Mouse (Mus musculus) neural tube, embryonic 12.5 days (tissue): ENCODE data around the gene Mthfd2l. TPM values are rescaled to one million over a fixed set of nuclear protein-coding genes. Genes with fewer than 3 reads are reported as not detected.
A peak's percentile ranks its signal among the peaks of the same experiment; 100 is the strongest.

Experiments
- ATAC-seq: fragments of 200-750 bp; cut with Nextera tagmentation; 2 replicates; pipeline ENCODE4 v1.8.0; 2017; ENCODE audit warnings: low read depth, mild to moderate bottlenecking, moderate TSS enrichment, moderate library complexity; ENCODE audit not compliant: low FRiP score
- H3K27ac ChIP-seq: fragments of 300-500 bp; sonication (generic); 2 replicates; pipeline ENCODE4 v1.5.1; 2016
- H3K27me3 ChIP-seq: fragments of 300-500 bp; sonication (generic); replicated peaks from 2 replicates; pipeline ENCODE4 v1.6.1; 2016; ENCODE audit warnings: mild to moderate bottlenecking
- H3K36me3 ChIP-seq: fragments of 300-500 bp; sonication (generic); 2 replicates; pipeline ENCODE4 v1.6.1; 2016; ENCODE audit warnings: mild to moderate bottlenecking
- H3K4me1 ChIP-seq: fragments of 300-500 bp; sonication (generic); 2 replicates; pipeline ENCODE4 v1.6.1; 2016
- H3K4me2 ChIP-seq: fragments of 300-500 bp; sonication (generic); replicated peaks from 2 replicates; pipeline ENCODE4 v1.6.1; 2016; ENCODE audit warnings: mild to moderate bottlenecking
- H3K4me3 ChIP-seq: fragments of 300-500 bp; sonication (generic); 2 replicates; pipeline ENCODE4 v1.5.1; 2016
- H3K9ac ChIP-seq: fragments of 300-500 bp; sonication (generic); 2 replicates; pipeline ENCODE4 v1.6.1; 2016; ENCODE audit warnings: mild to moderate bottlenecking
- H3K9me3 ChIP-seq: fragments of 300-500 bp; sonication (generic); 2 replicates; pipeline ENCODE4 v1.6.1; 2016; ENCODE audit warnings: mild to moderate bottlenecking
- WGBS: fragments of 180-500 bp; shearing (Covaris S2); methylation state at CpG from one replicate; pipeline ENCODE4 v1.1.7; 2016; 5-methylcytosine and 5-hydroxymethylcytosine counted together
- polyA plus RNA-seq: library from polyadenylated mRNA; unstranded; fragments of >200 nt; fragmentation: Nextera tagmentation; extraction: Ambion mirVana; gene quantifications from 2 replicates; pipeline ENCODE4 v1.2.1, GENCODE M21; 2016

Gene Mthfd2l
- polyA plus RNA-seq, 1 experiment from 2014 or later = 100 TPM

DNA sequence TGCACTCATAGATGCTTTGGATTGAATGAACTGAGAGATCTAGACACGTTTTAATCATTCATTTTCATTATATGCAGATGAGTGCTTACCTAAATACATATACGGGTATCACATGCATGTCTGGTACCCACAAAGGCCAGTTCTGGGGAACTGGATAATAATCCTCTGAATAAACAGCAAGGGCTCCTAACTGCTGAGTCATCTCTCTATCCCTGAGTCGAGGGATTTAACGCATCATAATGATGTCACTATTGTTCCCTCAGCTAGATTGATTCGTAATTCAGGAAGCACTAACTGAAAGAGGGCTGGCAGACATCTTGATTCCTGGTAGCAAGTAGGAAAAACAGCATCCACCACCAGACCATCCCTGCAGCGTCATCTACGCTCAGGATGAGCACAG lies 30.2 kb upstream of the Mthfd2l start:
- H3K9ac ChIP-seq = no peak overlapping the region
- peaks cover 6% of the 10 kb centered on the region; the same call in 1 of the 2 replicates for H3K27me3 ChIP-seq
- no peaks in the 10 kb centered on the region for H3K9me3 ChIP-seq
- peaks cover 7% of the 10 kb centered on the region; the same call in 1 of the 2 replicates for H3K4me1 ChIP-seq
- H3K4me3 ChIP-seq = no peak overlapping the region
- ATAC-seq = no peak
- no peak overlapping the region for H3K27ac ChIP-seq
- 73% methylated on average over 7 of the region's 7 CpGs for WGBS
- H3K36me3 ChIP-seq = no peaks in the 10 kb centered on the region
- no peak overlapping the region for H3K4me2 ChIP-seq

DNA sequence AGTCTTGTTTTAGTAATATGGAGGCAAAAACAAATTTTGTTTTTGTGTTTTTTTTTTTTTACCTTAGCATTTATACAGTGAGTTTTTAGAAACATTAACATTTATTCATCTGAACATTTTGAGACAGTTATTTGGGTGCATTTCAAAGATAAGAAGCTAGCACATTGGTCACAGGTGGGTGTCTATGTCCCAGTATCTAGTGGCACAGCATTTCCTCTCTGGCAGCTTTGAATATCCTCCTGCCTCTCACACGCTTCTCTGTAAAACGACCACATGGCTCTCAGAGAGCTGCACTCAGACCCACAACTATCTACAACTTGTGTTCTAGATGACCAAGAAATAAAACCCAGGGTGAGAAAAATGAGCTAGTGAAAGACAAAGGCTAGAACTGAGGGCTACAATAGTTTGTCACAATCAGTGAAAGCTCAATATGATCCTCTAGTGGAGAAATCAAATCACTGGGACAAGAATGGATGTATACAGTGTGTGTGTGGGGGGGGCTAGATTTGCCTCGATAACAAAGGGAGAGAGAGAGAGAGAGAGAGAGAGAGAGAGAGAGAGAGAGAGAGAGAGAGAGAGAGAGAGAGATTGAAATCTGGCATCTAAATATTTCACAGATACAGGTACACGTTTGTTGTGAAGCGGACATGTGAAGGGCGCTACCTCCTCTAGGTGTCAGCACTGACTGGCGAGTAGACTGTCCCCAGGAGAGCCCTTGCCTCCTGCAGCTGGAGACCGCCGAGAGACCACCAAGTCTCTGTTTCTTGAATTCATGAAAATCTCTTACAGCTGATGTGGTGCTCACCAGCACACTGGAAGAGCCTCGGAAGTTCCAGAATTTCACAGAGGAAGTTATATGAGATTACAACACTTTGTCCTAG lies 28.3 kb upstream of the Mthfd2l start:
- Histone ChIP-seq H3K9me3 (no peaks in the 10 kb centered on the region), H3K27ac (no peak overlapping the region), H3K9ac (no peak overlapping the region), H3K4me3 (peak overlapping the region; percentile 2; the same call in 1 of the 2 replicates), H3K4me2 (peak overlapping the region; percentile 57), H3K36me3 (no peaks in the 10 kb centered on the region), H3K27me3 (peaks cover 6% of the 10 kb centered on the region; the same call in 1 of the 2 replicates), H3K4me1 (peaks cover 7% of the 10 kb centered on the region; the same call in 1 of the 2 replicates)
- 15% methylated on average over 10 of the region's 10 CpGs for WGBS
- ATAC-seq = peak; percentile 50

DNA sequence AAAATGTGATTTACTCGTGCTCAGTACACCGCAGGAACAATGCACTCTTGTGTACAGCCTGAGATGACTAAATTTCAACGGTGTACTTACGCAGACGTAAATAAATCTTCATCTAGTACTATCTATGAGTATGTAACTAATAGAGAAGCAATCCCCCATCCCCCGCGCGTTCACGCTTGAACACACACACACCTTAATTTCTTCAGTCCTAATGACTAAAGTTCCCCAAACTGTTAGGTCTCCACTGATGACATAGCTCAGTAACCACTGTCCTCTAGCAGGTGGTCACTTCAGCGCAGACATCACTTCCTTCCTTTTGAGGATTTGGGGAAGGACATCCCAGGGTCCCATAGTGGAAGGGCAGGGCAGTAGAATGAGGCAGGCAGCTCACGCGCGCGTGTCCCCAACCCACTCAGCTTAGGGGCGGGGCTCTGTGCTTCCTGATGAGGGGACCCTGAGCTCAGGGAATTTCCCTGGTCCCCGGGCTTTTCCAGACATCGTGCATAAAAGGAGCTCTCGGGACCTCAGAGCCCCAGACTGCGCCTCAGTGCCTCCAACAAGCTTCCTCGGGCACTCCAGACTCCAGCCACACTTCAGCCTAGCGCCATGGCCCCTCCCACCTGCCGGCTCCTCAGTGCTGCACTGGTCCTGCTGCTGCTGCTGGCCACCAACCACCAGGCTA lies 27.4 kb upstream of the Mthfd2l start, which contains the start of gene Cxcl2:
Gene Cxcl2 (plus strand): TSS at position 533 of the 682 bp plus-strand sequence.
- no peak within 1 kb of the TSS for H3K27ac ChIP-seq
- H3K4me3 ChIP-seq = peak within 1 kb of the TSS; percentile 9
- 7% methylated on average over 22 of the region's 22 CpGs for WGBS
- peaks cover 6% of the 10 kb centered on the region; the same call in 1 of the 2 replicates for H3K27me3 ChIP-seq
- no peaks in the 10 kb centered on the region for H3K36me3 ChIP-seq
- H3K4me1 ChIP-seq = peaks cover 7% of the 10 kb centered on the region; the same call in 1 of the 2 replicates
- peak; percentile 61 for ATAC-seq
- H3K9me3 ChIP-seq = no peaks in the 10 kb centered on the region
- H3K9ac ChIP-seq = no peak within 1 kb of the TSS
- H3K4me2 ChIP-seq = peak within 1 kb of the TSS; percentile 57

DNA sequence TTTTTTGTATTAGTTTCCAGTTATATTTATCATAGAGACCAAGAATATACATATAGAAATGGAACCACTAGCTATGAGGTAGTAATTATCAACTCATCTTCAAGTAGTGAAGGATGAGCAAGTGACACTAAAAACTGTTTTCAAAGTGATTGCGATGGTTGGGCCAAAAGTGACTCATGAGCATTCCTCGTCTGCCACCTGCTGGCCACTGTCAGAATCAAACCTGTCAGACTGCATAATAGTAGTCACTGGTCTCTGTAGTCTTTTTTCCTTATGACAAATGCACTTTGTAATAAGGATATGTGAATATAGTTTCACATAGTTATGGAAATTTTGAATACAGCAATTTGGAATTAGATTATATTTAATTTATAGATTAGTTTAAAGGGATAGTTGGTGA lies 21.9 kb upstream of the Mthfd2l start:
- Histone ChIP-seq H3K4me2 (no peak overlapping the region), H3K4me3 (no peak overlapping the region), H3K27ac (no peak overlapping the region), H3K4me1 (no peaks in the 10 kb centered on the region), H3K9me3 (no peaks in the 10 kb centered on the region), H3K9ac (no peak overlapping the region), H3K36me3 (no peaks in the 10 kb centered on the region), H3K27me3 (peaks cover 6% of the 10 kb centered on the region; the same call in 1 of the 2 replicates)
- no peak for ATAC-seq
- 0% methylated on average over 2 of the region's 2 CpGs for WGBS

DNA sequence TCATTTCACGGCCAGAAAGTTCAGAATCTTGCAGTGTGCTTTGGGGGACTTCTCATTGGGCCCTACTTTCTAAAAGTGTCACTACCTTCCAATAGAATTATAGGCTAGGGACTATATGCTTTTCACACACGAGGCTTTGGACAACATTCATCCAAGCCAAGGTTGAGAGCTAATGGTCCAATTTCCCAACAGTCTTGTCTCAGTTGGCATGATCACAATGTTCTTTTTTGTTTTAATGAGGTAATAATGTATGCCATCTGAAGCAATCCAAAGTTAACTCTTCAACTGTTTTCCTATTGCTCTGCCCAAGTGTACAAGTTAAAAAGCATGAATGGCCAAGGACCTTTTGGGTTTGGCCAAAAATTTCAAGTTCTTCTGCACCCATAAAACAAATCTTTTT lies 11.4 kb upstream of the Mthfd2l start:
- H3K27ac ChIP-seq = no peak overlapping the region
- ATAC-seq = no peak
- H3K4me2 ChIP-seq = no peak overlapping the region
- H3K27me3 ChIP-seq = no peaks in the 10 kb centered on the region
- no peak overlapping the region for H3K9ac ChIP-seq
- H3K4me3 ChIP-seq = no peak overlapping the region
- WGBS = 78% methylated on average over 2 of the region's 2 CpGs
- H3K9me3 ChIP-seq = no peaks in the 10 kb centered on the region
- no peaks in the 10 kb centered on the region for H3K4me1 ChIP-seq
- H3K36me3 ChIP-seq = no peaks in the 10 kb centered on the region

DNA sequence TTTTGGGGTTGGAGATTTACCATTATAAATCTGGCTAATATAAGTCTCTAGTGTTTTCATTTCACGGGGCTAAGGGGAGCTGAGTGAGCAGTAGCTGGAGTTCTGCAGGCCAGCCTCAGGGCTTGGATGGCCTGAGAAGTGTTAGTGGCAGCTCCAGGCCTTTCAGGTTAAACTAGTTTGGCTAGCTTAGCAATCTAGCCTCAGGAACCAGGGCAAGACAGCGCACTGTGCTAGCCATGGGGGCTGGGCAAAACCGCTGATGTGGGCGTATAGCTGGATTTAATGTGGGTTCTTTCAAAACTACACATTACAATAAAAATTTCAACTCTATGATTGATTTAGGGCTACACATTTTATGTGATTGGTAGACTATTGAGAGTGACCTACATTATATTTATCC lies 8.0 kb upstream of the Mthfd2l start:
- H3K9ac ChIP-seq = no peak overlapping the region
- H3K4me2 ChIP-seq = no peak overlapping the region
- no peak overlapping the region for H3K27ac ChIP-seq
- ATAC-seq = no peak
- H3K9me3 ChIP-seq = no peaks in the 10 kb centered on the region
- H3K36me3 ChIP-seq = no peaks in the 10 kb centered on the region
- no peak overlapping the region for H3K4me3 ChIP-seq
- H3K27me3 ChIP-seq = no peaks in the 10 kb centered on the region
- no peaks in the 10 kb centered on the region for H3K4me1 ChIP-seq
- WGBS = 89% methylated on average over 4 of the region's 4 CpGs

DNA sequence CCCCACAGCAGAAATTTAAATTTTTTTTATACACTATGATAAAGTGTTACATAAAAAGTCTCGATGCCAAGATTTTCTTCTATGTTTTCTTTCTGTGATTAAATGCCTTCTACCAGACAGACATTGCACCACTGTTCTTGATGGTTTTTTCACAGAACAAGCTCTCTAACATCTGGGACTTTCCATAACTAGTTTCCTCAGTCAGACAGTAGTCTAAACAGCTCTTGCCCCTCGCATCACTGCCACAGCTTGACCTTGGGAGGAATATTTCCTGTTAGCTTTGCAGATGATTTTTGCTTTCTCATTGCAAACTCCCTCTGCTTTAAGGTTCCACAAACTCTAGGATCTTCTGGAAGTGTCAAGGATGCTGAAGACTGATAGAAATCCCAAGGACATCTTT lies 371 bp upstream of the Mthfd2l start:
- Histone ChIP-seq H3K4me2 (peak overlapping the region; percentile 57), H3K4me3 (peak overlapping the region; percentile 80), H3K9ac (peak overlapping the region; percentile 97; the same call in 1 of the 2 replicates), H3K4me1 (peaks cover 5% of the 10 kb centered on the region), H3K9me3 (no peaks in the 10 kb centered on the region), H3K27ac (peak overlapping the region; percentile 97; the same call in 1 of the 2 replicates), H3K27me3 (no peaks in the 10 kb centered on the region), H3K36me3 (peaks cover 11% of the 10 kb centered on the region; the same call in 1 of the 2 replicates)
- WGBS = 47% methylated on average over 2 of the region's 2 CpGs
- ATAC-seq = peak; percentile 23

DNA sequence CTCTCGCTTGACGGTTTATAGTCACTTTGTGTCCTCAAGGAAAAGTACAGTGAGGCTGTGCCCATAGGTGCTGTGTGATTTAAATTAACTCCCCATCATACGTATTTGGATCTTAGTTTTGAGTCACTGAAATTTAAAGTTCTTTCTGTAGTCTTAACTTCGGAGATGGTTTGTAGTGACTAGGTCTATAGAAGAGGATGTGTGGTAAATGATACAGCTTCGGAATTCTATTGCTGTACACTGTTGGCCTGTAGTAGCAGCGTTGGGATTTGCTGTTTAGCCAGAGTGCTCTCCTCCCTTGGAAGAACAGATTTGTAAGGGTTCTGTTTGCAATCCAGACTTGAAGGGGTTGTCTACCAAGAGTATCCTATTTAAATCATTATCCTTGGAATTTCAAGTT lies 994 bp downstream of the Mthfd2l start:
- Histone ChIP-seq H3K4me1 (peaks cover 5% of the 10 kb centered on the region), H3K36me3 (peaks cover 11% of the 10 kb centered on the region; the same call in 1 of the 2 replicates), H3K4me3 (peak overlapping the region; percentile 80), H3K27me3 (no peaks in the 10 kb centered on the region), H3K9me3 (no peaks in the 10 kb centered on the region), H3K9ac (peak overlapping the region; percentile 97), H3K27ac (peak overlapping the region; percentile 97), H3K4me2 (peak overlapping the region; percentile 57)
- WGBS = 8% methylated on average over 6 of the region's 6 CpGs
- peak; percentile 35 for ATAC-seq

DNA sequence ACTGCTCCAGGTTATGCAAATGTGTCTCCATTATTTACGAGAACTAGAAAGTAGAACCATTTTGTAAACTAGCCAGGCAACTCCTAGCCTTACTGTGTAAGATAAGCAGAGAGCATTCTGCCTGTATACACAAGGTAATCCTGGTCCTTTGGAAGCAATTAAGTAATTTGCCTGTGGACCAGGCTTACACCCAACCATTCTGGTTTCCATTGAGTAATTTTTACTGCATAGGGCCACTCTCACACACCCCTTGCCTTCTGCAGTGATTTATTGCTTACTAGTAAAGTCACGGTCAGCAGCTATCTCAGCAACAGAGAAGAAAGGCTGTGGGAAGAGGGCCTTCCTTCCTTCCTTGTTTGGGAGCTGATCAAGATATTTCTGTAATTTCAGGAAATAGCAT lies 5.8 kb downstream of the Mthfd2l start:
- 38% methylated on average over 2 of the region's 2 CpGs for WGBS
- H3K9ac ChIP-seq = no peak overlapping the region
- peaks cover 5% of the 10 kb centered on the region for H3K4me1 ChIP-seq
- no peaks in the 10 kb centered on the region for H3K27me3 ChIP-seq
- H3K36me3 ChIP-seq = peaks cover 11% of the 10 kb centered on the region; the same call in 1 of the 2 replicates
- no peak overlapping the region for H3K4me3 ChIP-seq
- no peak overlapping the region for H3K27ac ChIP-seq
- no peaks in the 10 kb centered on the region for H3K9me3 ChIP-seq
- ATAC-seq = no peak
- H3K4me2 ChIP-seq = no peak overlapping the region

DNA sequence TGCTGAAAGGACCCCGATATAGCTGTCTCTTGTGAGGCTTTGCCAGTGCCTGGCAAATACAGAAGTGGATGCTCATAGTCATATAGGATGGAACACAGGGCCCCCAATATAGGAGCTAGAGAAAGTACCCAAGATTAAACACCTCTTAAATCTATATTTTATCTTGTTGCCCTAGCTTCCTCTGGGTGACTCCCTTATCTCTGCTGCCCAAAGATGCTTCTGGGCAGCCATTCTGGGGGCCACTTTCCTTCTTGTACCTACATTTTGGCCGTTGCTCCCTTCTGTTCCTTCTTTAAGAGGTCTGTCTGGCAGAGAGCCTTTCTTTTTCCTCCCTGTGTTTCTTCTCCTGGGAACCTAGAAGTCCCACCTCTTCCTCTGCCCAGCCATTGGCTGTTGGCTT lies 14.5 kb downstream of the Mthfd2l start:
- Histone ChIP-seq H3K9me3 (no peaks in the 10 kb centered on the region), H3K4me1 (no peaks in the 10 kb centered on the region), H3K27ac (no peak overlapping the region), H3K9ac (no peak overlapping the region), H3K4me3 (no peak overlapping the region), H3K4me2 (no peak overlapping the region), H3K27me3 (no peaks in the 10 kb centered on the region), H3K36me3 (no peaks in the 10 kb centered on the region; the same call in 1 of the 2 replicates)
- 85% methylated on average over 2 of the region's 2 CpGs for WGBS
- no peak for ATAC-seq

DNA sequence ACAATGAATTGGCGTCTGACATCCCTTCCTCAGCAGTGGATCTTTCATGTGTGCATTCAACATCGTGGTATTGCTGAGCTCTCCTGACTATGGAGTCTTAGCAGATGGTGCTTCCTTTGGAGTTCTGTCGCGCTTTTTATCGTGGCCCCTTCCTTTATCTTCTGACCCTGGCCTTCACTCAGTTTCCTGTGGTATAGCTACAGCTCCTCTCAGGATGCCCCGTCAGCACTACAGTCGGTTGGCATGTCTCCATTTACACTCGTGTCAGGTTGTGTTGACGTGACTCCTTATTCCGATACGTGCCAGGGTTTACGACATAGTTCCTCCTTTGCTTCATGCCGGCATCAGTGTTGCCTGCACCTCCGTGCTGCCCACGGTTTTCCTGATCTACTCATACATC lies 18.6 kb downstream of the Mthfd2l start:
- H3K9me3 ChIP-seq = no peaks in the 10 kb centered on the region
- H3K9ac ChIP-seq = no peak overlapping the region
- H3K4me3 ChIP-seq = no peak overlapping the region
- no peak overlapping the region for H3K27ac ChIP-seq
- ATAC-seq = no peak
- H3K4me2 ChIP-seq = no peak overlapping the region
- H3K36me3 ChIP-seq = no peaks in the 10 kb centered on the region; the same call in 1 of the 2 replicates
- no peaks in the 10 kb centered on the region for H3K27me3 ChIP-seq
- WGBS = 88% methylated on average over 15 of the region's 15 CpGs
- no peaks in the 10 kb centered on the region for H3K4me1 ChIP-seq

DNA sequence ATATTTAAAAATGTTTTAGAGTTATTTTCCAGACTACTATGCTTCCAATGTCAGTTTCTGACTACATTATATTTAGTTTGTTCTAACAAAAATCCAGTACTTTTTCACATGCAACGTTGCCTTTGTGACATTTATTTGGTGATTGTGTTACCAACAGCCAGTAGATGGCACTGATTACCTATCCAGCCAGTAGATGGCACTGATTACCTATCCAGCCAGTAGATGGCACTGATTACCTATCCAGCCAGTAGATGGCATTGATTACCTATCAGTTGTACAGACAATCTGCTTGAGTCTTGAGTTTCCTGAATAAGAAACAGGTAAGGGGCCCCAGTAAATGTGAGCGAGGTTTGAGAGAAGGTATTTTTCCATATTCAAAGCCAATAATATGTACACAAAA lies 20.6 kb downstream of the Mthfd2l start:
- H3K9me3 ChIP-seq = no peaks in the 10 kb centered on the region
- ATAC-seq = peak; percentile 37; the same call in 1 of the 2 replicates
- 37% methylated on average over 2 of the region's 2 CpGs for WGBS

More for the DNA sequence above, 20.6 kb downstream of the Mthfd2l start:
- Histone ChIP-seq H3K4me3 (no peak overlapping the region), H3K4me2 (no peak overlapping the region), H3K27me3 (no peaks in the 10 kb centered on the region), H3K27ac (no peak overlapping the region), H3K36me3 (no peaks in the 10 kb centered on the region; the same call in 1 of the 2 replicates), H3K9ac (no peak overlapping the region), H3K4me1 (no peaks in the 10 kb centered on the region)
